Mouse (Mus musculus) urinary bladder, adult 18-20 months (tissue): ENCODE results near the gene Tex9.
"Not testable (repeated sequence)": the region's sequence is repeated elsewhere in the genome, so short reads cannot be mapped to it uniquely, and the experiment has no call there.

Experiments used
- DNase-seq, 2 experiments: peaks; one replicate each; pipeline ENCODE4 v3.0.0; 2022; ENCODE audit warnings: low spot score in 2 of 2, mixed read lengths in 2 of 2

The Tex9 gene

DNA sequence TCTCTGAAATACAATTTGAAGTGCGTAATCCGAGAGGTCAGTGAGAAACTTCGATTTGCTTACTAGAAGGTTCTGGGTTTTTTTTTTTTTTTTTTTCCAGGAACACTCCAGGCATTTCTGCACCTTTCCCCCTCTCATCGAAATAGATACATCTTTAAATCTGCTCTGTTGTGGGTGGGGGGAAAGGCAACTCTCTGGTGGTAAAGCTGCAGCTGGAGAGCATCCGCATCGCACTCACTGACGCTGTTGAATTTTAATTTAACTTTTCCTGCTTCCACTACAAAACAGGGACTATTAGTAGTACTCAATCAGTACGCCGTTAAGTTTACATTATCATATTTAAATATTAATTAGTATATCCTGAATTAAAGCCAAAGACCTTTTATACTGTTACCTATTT lies 53.3 kb downstream of the Tex9 start:
- DNase-seq: no peak

DNA sequence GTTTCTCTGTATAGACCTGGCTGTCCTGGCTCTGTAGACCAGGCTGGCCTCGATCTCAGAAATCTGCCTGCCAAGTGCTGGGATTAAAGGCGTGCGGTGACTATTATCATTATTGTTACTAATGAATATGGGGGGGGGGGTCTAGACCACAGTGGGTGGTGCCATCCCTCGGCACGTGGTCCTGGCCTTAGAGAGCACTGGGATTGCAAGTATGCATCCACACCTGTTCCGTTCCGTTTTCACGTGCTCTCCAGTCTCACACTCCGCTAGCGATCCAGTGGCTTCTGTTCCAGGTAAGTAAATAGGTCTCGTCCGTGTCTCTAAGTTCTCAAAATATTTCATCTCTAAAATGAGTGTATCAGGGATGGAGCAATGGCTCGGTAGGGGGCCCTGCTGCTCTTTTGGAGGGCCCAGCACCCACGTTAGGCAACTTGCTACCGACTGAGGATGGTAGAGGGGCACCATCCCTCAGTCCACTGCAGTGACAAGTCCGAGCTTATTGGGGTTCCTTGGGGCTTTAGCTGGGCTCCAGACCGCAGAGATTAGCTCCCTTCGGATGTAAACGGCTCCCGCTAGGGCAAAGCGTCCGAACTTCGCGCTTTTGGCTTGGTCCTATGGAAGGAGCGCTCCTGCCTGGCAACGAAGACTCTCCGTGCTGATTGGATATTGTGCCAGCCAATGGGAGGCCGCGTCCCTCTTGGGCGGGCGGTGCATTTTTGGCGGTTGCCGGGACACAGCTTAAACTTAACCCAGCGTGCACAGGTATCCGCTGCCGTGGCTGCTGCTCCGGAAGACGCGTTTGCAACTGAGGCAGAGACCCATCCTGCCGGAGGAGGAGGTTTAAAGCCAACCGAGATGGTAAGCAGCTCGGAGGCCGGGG lies 54.0 kb downstream of the Tex9 start, which contains the start of gene Mns1:
Mns1 (plus strand) TSS at position 190 of the 880 bp plus-strand sequence.
- DNase-seq: peak; percentile 84 to 91

DNA sequence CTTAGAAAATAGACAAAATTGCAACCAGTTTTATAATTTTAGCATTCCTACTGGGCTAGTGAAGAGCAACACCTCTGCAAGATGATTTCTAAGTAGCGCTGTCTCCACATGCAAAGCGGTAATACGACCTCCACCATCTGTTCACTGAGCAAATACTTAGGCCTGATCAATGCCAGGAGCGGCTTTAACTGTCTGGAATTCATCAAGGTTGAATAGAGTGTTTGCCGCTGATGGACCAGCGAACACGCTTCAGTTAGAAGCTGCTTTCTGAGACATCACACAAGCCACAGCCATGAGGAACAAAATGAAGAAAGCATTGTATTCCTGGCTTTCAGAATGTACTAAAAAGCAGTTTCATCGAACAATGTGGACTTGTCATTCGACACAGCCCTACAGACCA lies 57.1 kb downstream of the Tex9 start:
- DNase-seq: no peak

DNA sequence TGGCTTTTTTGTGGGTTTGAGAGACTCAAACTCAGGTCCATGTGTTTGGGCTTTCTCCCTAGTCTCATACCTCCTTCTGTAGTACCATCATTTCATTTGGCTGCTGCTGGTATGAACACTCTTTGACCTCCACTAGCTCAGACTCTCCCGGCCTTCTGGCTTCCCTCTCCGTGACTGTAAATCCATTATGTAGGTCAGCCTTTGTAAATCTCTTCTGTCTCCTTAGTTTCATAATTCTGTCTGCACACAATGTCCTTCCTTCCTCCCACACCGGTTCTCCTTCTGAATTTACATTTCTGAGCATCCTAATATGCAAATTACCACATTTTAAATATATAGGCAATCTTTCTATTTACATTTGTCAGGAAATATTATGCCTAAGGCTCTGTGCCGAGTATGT lies 64.2 kb downstream of the Tex9 start:
- DNase-seq: no peak

DNA sequence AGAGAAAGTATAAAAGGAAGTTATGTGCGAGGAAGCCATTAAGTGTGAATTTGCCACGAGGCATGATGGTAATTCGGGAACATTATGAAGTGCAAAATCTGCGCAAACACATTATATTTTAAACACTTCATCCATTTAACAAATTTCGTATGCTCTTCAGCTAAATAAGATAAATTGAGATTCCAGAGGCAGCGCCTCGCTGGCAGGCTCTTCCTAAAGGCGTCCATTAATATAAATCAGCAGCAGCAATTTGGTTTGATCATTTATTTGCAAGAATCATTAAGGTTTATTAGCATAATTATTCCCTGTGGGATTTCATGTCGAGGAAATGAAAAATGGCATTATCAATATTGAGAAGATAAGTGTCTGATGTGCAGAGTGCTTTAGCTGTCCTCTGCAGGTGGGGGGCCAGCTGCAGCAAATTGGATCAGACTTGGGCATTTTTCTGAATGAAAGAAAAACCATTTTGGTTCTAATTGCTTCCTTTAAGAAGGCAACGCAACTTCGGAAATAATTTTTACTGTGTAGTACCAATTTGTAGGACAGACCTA lies 66.6 kb downstream of the Tex9 start:
- DNase-seq: no peak

DNA sequence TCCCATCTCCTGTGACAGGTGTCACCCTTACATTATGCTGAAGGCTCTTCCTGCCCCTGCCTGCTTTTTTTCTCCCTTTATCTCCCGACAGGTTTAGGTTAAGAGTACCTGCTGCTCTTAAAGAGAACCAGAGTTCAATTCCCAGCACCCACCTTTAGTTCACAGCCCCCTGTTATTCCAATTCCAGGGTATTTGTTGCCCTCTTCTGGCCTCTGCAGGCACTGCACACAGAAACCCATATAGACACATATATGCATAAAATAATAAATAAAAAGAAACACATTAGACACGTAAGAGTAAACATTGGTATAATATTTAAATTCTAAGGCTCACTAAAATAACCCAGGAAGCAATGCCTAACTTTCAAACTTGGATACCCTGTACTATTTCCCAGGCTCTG lies 69.3 kb downstream of the Tex9 start:
- DNase-seq: no peak

DNA sequence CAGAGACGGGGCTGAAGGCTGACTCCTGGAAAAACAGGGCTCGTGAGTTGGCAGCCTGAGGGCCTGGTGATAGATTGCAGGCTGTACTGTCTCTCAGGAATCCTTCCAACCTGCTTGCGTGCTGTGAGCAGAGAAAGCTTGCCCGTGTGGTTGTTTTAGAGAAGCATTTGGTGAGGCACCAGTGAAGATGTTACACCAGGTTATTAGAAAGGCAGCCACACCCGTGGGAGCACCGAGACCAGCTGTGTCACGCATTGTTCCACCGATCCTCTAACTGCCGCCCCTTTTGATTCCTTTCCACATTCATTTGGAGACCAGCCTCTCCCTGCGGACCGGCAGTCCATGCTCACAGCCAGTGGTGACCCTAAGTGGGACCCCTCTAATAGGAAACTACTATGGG lies 69.7 kb downstream of the Tex9 start:
- DNase-seq: no peak

DNA sequence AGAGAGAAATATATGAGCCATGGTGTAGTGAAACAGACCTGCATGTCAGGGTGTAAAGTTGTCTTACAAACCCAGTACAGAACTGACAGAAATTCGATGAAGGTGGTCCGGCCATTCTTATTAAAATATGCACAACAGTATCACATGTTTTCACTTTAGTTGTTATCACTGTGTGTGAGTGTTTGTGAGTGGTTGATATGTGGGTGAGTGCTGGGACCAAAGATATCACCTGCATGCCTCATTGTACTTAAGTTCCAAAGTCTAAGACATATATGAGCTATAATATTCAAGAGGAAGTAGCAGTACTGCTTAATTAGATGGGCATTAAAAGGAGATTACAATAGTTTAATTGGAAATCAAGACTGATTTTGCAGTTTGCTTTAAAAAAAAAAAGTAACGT lies 71.5 kb downstream of the Tex9 start:
- DNase-seq: no peak

DNA sequence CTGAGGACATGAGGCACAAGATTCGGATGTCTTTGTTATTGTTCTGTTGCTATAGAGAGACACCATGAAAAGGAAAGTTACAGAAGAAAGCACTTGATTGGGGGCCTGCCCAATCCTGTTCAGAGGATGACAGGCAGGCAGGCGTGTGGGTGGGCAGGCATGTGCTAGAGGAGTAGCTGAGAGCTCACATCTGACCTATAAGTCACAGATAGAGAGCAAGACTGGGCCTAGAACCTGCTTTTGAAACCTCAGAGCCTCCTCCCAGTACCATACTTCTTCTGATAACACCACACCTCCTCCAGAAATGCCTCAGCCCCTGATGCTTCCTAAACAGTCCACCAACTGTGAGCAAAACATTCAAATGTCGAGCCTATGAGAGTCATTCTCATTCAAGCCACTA lies 73.6 kb downstream of the Tex9 start:
- no peak for DNase-seq

DNA sequence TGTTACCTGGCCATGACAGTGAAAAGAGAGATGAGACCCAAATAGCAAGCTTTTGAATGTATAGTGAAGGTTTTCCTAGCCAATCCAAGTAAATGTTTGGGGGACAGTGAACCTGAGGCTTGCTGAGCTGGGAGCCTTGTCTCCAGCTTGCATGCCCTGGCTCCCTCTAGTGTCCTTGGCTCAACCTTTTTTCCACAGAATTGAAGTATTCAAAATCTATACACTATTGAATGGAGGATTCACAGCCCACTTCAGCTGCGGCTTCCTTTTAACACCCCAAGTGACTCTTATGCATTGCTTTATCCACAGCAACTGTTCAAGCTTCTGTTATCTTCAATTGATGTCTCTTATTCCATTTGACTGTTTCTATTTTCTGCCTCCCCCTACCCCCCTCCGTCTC lies 80.3 kb downstream of the Tex9 start:
- no peak for DNase-seq

DNA sequence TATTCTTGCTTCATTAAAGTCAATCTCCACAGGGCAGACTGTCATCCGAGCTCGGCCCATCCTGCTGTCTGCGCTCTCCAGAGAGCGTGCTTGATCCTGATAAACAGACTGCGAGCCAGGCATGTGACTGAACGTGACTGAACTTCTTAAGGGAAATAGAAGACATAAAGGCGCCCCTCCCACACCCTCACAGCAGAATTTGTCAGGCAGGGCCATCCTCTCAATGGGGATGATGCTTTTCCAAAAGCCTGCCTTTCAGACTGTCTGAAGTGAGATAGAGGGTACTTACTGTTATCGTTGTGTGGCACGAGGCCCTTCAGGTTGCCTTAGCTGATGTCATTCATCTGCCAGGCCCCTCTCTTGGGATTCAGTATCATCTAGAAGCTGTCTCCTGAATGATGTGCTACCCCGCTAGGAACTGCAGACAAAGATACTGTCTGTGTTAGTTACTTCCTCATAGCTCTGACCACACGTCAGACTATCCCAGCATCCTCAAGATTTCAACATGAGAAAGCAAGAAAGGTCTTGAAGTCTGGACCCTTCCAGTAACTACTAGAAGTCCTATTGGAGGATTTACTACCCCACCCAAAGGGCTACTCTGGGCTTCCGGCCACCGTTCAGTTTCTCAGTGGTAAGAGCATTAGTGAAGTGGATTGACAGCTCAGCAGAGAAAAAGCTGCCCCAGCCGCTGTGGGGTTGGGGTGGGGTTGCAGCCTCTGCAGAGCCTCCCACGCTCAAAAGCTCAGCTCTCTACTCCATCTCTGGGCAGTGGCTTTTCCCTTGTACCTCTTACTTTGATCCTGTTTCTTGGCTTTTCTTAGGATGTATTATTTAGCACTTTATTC lies 82.4 kb downstream of the Tex9 start:
- no peak for DNase-seq

DNA sequence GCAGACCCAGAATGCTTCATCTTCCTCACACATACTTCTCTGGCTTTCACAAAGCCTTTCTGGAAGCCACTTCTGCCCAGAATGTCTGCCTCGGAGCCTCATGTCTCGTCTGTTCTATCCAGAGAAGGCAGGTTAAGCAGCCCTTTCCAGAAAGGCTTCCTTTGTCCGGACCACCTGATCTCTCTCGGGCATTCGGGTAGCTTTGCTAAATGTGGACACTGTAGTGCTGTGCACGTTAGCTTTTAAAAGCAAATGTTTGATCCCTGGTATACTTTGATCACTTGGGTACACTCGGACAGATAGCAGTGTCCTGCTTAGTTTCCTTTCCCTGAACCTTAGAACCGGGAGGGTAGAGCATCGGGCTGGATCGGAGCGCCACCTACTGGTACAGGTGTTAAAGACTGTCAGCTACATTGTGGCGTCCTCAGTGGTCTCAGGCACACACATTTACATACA lies 83.9 kb downstream of the Tex9 start:
- DNase-seq: peak; percentile 48 to 67

DNA sequence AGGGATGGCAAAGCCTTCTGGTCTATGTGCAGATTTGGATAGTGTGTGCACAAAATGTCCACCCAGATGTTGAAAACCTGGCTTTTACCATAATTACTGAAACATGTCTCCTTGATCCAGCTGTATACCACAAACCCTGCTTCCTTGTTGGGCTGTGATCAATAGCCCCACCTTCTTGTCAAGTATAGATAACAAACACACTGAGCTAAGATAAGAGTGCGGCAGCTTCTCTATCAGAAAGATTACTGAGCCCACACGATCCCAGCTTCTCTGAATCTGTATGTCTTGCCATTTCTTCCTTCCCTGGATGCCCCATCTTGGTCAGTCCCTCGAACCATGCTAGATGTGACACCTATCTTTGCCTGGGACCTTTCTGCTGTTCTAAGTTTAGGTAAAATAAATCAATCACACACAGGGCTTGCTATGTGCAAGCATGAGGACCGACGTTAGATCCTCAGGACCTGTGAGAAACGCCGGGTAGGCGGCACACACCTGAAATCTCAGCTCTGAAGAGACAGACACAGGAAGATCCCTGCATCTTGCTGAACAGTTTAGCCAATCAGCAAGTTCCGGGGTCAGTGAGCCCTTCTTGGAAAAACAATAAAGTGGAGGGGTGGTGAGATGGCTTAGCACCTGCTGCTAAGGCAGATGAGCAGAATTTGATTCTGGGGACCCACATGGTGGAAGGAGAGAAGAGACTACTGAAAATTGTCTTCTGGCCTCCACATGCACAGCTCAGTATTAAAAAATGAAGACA lies 86.0 kb downstream of the Tex9 start:
- no peak for DNase-seq

DNA sequence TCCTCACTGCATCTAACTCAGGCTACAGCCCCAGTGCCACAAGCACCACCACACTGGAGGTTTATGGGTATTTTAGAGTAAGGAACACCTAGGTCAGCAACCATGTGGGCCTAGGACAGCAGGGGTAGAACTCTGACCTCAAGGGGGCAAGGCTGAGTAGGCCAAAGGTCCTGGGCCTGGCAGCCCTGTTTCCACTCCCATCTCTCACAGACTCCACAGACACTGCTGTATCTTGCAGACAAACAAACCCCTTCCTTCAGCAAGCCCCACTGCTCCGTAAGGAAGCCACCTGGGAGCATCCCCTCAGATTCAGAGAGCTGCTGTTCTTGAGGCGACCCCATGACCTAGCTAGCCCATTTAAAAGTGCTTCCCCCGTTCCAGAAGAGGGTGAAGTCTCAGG lies 87.1 kb downstream of the Tex9 start:
- DNase-seq: no peak

DNA sequence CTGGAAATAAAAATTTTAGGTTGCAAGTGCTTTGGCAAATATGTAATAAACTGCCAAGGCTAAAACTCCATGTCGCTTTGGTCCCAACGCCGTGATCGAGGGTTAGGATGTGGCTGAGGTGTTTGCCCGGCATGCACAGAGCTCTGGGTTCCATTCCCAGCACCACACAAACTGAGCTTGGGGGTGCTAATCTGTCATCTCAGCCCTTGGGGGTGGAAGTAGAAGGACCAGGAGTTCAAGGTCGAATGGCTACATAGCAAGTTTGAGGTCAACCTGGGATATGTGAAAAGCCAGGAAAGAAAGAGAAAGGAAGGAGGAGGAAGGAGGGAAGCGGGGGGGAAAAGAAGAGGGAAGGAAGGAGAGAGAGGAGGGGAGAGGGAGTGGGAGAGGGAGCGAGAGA lies 87.6 kb downstream of the Tex9 start:
- DNase-seq: no peak

DNA sequence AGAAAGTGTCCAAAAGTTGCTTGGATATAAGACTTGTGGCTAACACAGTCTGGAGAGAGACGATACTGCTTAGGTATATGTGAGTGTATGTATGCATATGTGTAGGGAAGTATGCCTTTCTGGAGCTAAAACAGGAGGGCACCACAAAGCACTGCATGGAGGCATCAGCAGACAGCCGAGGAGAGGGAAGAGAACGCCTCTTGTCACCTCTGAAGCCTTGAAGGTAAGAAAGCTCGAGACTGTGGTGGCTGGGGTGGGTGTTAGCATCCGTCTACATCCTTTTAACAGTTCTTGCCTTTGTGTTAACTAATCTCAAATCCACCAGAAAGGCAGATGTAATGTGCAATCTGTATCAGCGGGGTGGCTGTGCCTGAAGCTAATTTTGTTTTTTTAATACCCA lies 88.6 kb downstream of the Tex9 start:
- no peak for DNase-seq

DNA sequence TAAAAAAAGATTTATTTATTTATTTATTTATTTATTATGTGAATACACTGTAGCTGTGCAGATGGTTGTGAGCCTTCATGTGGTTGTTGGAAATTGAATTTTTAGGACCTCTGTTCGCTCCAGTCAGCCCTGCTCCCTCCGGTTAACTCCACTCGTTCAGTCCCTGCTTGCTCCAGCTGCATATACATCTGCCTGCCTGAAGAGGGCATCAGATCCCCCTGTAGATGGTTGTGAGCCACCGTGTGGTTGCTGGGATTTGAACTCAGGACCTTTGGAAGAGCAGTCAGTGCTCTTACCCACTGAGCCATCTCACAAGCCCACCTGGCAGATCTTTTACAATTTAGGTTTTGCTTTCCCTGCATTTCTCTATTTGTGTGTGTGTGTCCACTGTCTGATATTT lies 90.2 kb downstream of the Tex9 start:
- DNase-seq: not testable (repeated sequence)
